Mouse (Mus musculus) megakaryocyte progenitor cell, adult 5-6 weeks (primary cell): ENCODE results near the gene Ror1. TPM values are rescaled to one million over a fixed set of nuclear protein-coding genes. Genes with fewer than 3 reads are reported as not detected.

Experiments
- ATAC-seq: replicated peaks from 2 replicates; pipeline ENCODE4 v1.8.0; 2016; ENCODE audit warnings: mild to moderate bottlenecking, moderate TSS enrichment, inconsistent platforms; ENCODE audit not compliant: poor library complexity
- total RNA-seq, 2 experiments: library from RNA; stranded (forward) in 1 of 2; stranded (reverse) in 1 of 2; fragments of 157-497, 149-512 nt in 1 of 2; fragments of 200-1000 nt in 1 of 2; gene quantifications; 2 replicates each; pipeline versions ENCODE4 v1.2.3 to v1.2.4; 2015 to 2017

The Ror1 gene
- total RNA-seq, 2 experiments from 2014 or later: not detected

- no peak for ATAC-seq
Observed at GRCm38 (mm10) chr4:100247826-100248225, 152.2 kb downstream of the Ror1 start.

GRCm38 (mm10) chr4:100248273-100248672 lies 152.7 kb downstream of the Ror1 start:
- ATAC-seq: no peak

GRCm38 (mm10) chr4:100251270-100251669 lies 155.7 kb downstream of the Ror1 start:
- no peak for ATAC-seq

- no peak for ATAC-seq
Observed at GRCm38 (mm10) chr4:100252050-100252449, 156.5 kb downstream of the Ror1 start.

GRCm38 (mm10) chr4:100252646-100253045 lies 157.1 kb downstream of the Ror1 start:
- no peak for ATAC-seq

- no peak for ATAC-seq
Observed at GRCm38 (mm10) chr4:100253401-100253800, 157.8 kb downstream of the Ror1 start.

- ATAC-seq: no peak
Observed at GRCm38 (mm10) chr4:100253831-100254230, 158.2 kb downstream of the Ror1 start.

GRCm38 (mm10) chr4:100258462-100258861 lies 162.9 kb downstream of the Ror1 start:
- peak; percentile 89 for ATAC-seq

- peak; percentile 29; the same call in 1 of the 2 replicates for ATAC-seq
Observed at GRCm38 (mm10) chr4:100263917-100264316, 168.3 kb downstream of the Ror1 start.

- peak; percentile 100 for ATAC-seq
Observed at GRCm38 (mm10) chr4:100271059-100271735, 175.6 kb downstream of the Ror1 start.

GRCm38 (mm10) chr4:100271736-100272127 lies 176.1 kb downstream of the Ror1 start:
- no peak for ATAC-seq

GRCm38 (mm10) chr4:100273356-100273755 lies 177.8 kb downstream of the Ror1 start:
- no peak for ATAC-seq

- ATAC-seq: no peak
Observed at GRCm38 (mm10) chr4:100273807-100274480, 178.4 kb downstream of the Ror1 start.

GRCm38 (mm10) chr4:100276482-100276881 lies 180.9 kb downstream of the Ror1 start:
- ATAC-seq: no peak

GRCm38 (mm10) chr4:100276970-100277369 lies 181.4 kb downstream of the Ror1 start:
- no peak for ATAC-seq

- ATAC-seq: no peak
Observed at GRCm38 (mm10) chr4:100283171-100283880, 187.7 kb downstream of the Ror1 start.

- ATAC-seq: no peak
Observed at GRCm38 (mm10) chr4:100284528-100284927, 188.9 kb downstream of the Ror1 start.

GRCm38 (mm10) chr4:100286111-100286541 lies 190.5 kb downstream of the Ror1 start:
- no peak for ATAC-seq

- no peak for ATAC-seq
Observed at GRCm38 (mm10) chr4:100286800-100287199, 191.2 kb downstream of the Ror1 start.

- ATAC-seq: no peak
Observed at GRCm38 (mm10) chr4:100287829-100288228, 192.2 kb downstream of the Ror1 start.

GRCm38 (mm10) chr4:100291015-100291651 lies 195.5 kb downstream of the Ror1 start:
- ATAC-seq: no peak
